Mouse (Mus musculus): ENCODE measurements around the gene Mkrn2.

DNA sequence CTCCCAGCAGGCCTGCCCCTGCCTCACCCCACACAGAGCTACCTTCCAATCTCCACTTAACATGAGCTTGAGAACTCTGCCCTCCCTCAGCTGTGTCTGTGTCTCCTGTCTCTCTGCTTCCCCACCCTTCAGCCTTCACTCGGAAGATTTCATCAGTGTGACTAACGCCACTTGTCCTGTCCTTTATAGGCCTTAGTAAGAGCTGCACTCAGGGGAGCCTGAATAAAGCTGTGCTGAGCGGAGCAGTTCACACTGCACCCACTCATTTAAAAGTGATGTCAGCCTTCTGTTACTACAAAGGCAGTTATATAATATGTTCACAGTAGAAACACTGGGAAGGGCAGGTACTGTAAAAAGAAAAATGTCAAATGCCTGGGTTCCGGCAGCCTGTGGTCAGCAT lies 5.7 kb downstream of the Mkrn2 start:
- TF ChIP-seq POLR2A (IDR thresholded peaks at IDR 0.05; ENCODE audit: extremely low read depth, insufficient read depth, low read length) (no peak), CTCF (IDR thresholded peaks at IDR 0.05; ENCODE audit: low read depth, low read length) (no peak)
